Mouse (Mus musculus) urinary bladder, adult 2 months (tissue): ENCODE measurements at regions not wholly inside any gene's neighbourhood (a gene's known extent, or its start where the extent isn't known, plus 50 kb on each side); places are given as distances from the start of the nearest gene placed in this dataset.

Source experiments
- DNase-seq: peaks from one replicate; pipeline ENCODE4 v3.0.0; 2022; ENCODE audit warnings: low spot score

DNA sequence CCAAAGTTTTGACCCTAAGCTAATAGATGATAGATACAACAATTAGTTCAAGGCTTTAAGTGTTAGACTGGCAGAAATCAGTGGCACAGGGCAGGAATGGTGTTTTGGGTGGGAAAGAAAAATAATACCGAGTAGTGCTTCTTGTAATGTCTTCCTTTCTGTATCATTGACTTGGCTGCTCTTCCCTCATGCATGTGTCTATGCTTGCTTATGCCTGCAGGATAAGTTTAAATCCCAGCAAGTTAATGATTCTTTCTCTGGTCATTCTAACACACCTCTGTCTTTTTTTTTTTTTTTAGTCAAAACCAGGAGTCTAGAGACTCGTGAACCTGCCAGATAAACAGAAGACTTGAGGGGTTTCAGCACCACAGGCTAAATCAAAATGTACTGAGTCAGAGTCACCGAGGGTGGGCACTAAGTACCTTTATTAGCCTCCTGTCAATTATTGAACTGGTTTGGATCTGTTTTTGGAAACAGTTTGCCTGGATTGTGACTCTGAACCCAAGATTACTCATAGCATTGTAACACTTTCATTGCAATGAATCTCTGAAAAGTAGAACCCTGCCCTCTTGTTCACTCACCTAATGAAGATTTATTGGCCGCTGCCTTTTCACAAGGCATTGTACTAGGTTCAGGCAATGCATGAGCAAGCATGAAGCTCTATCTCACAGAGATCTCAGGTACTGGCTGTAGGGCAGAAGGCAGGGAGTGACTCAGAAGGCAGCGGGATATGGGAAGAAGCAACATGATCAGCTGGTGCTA, 374.8 kb upstream of the A1bg start:
- no peak for DNase-seq

GRCm38 (mm10) chr15:61294616-61295015, 371.8 kb upstream of the A1bg start:
- no peak for DNase-seq

DNA sequence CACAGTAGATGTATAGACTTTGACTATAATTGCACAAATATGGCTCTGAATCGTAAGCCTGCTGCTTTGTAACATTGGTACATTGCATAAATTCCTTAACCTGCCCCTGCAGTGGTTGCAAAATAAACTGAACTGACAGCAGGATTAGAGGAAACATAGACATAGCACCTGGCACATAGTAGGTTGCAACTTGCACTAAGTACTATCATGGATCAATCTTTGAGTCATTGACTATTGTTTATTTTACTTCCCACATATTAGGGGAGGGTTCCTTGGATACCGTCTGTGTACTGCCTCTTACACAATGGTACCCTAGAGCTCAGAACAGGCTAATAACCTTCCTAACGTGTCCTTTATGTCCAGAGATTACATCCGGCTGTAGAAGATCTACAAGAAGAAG, 371.3 kb upstream of the A1bg start:
- no peak for DNase-seq

- DNase-seq, result no peak
Observed at GRCm38 (mm10) chr15:61268766-61269165, 346.0 kb upstream of the A1bg start.

DNA sequence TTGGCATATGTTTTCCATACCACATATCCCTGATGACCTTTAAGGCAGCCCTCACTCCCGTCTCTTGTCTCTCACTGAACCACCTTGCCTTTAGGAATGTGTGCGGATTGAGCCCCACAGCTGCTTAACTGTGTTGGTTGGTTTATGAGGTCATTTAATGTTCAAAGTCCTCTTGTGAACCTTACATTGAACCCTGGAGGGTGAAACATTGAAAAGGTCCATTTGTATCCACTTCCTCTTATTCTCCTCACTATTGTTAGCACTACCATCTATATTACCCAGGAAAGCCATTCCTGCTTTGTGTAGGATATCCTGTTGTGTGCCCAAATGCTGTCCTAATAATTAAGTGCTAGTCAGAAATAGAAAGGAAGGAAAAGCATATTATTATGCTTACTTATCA, 336.2 kb upstream of the A1bg start:
- no peak for DNase-seq

DNA sequence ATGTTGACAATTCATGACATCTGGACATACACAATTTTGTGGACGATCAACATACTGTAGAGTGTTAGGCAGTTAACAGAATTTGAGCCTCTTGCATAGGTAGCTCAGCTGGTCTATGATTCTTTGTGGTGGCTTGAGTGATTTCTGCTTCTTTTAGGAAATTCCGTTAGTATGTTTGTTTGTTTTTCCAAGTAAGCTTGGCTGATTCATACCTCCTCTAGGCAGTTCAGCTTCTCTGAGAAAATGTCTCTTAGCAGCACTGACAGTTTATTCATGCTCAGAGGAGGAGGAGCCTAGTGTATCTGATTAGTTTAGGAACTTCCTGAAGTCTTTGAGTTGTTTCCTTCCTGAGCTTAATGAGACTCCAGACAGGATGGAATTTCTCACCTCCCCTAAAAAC, 321.7 kb upstream of the A1bg start:
- DNase-seq, result no peak

DNA sequence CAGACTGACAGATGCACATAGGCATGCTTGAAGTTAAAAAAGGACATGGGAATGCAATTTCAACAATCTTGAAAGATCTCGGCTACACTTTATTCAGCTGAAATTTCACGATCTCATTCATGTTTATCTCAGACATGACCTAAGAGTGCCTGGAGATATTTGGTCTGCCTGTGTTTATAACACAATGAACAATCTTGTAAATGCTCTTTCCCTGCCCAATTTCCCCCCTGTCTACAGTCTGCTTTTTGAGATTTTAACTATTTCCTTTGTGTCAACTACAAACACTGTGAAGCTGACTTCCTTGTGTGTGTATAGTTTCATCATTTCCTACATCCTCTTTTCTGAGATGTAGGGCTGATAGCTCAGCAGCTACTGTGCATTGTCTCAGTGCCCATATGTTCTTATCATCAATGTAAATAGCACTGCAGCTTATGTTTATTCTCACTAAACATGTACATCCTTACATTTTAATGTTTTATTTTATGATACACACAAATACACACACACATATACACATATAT, 319.4 kb upstream of the A1bg start:
- no peak for DNase-seq

- DNase-seq, result no peak
Observed at GRCm38 (mm10) chr15:61241741-61242140, 318.9 kb upstream of the A1bg start.

DNA sequence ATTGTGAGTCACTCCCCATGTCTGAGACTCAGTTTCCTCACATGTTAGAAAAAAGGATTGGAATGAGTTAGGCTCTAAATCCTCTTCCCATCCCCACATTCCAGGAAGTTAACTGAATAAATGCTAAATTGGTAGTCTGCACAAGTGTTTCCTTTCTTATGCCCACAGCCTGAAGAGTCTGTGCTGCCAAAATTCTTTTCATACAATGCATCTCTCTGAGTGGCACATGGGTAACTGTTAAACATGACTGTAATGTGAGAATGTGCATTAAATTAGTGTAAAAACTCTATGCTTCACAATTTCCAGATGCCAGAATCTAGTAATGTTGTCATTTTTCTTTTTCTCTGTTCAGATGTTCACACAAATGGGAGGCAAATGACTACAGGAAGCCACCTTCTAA, 317.5 kb upstream of the A1bg start:
- no peak for DNase-seq

- no peak for DNase-seq
Observed at GRCm38 (mm10) chr15:61239414-61239813, 316.6 kb upstream of the A1bg start.

DNA sequence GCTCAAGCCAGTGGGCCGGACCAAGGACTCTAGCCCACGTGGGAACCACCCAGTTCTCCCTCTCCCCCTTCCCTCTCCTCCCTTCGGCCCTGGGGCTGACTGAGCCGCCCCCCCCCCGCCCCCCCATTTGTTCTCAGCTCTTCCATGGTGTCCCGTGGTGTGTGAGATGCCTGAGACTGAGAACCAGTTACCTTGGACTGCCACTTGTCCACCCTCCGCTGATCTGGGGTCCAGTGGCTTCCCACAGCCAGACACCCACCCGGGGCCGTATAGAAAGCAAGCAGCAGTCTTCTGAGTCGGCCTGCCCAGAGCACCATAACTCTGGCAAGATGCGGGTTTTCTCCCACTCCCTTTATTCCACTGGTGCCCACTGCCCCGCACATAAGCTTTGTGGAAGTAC, 316.2 kb upstream of the A1bg start:
- no peak for DNase-seq

DNA sequence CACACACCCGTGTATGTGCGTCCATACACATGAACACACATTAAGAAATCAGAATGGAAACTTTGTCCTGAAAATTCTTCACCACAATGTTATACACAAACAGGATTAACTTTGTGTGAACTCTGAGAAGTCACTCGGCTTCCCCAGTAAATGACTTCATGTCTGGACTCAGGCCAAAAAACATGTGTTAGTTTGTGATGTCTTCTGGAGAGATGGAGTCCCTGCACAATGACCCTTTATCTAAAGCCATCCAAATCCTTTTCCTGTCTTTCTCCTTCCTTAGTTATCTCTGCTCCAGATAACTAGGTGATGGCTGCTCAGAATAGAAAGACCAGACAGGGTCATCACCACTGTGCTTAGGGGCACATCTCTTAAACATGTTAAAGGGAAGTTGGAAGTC, 306.8 kb upstream of the A1bg start:
- DNase-seq, result no peak

- DNase-seq, result no peak
Observed at GRCm38 (mm10) chr15:61222923-61223322, 300.1 kb upstream of the A1bg start.

- DNase-seq, result no peak
Observed at GRCm38 (mm10) chr15:61210161-61210560, 287.3 kb upstream of the A1bg start.

DNA sequence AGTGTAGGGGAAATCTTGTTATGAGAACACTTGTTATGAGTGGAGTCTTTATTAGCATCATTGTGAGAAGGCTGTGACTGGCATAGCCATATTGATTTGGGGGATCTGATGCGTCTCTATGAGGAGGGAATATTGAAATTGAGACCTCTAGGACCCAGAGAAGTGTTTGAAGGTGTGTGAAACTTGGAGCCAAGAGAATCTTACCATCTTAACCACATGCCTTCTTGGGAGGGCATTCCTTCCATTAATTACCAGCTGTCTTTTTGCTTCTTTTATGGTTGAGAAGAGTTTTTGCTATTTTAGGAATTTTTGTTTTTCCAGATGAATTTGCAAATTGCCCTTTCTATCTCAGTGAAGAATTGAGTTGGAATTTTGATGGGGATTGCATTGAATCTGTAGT, 267.2 kb upstream of the A1bg start:
- DNase-seq, result no peak

- no peak for DNase-seq
Observed at GRCm38 (mm10) chr15:61189481-61189880, 266.7 kb upstream of the A1bg start.

- no peak for DNase-seq
Observed at GRCm38 (mm10) chr15:61184597-61184963, 261.8 kb upstream of the A1bg start.

- DNase-seq, result no peak
Observed at GRCm38 (mm10) chr15:61183751-61184596, 261.2 kb upstream of the A1bg start.

DNA sequence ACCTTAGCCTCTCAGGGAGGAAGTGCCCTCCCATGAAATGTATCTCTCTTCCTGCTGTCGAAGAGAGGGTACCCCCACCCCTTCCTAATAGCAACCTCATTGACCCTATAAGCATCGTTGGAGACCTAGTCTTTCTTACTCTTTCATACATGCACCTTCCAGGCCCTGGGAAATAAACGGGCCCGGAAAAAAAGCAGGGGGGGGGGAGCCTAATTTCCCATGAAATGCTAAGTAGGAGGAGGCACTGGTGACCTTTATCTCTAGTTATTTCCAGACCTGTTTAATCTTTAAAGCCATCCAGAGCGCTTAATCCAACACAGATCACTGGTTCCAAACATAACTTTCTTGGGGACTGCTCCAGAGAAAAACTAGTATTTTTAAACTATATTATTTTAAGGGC, 260.5 kb upstream of the A1bg start:
- DNase-seq, result no peak

DNA sequence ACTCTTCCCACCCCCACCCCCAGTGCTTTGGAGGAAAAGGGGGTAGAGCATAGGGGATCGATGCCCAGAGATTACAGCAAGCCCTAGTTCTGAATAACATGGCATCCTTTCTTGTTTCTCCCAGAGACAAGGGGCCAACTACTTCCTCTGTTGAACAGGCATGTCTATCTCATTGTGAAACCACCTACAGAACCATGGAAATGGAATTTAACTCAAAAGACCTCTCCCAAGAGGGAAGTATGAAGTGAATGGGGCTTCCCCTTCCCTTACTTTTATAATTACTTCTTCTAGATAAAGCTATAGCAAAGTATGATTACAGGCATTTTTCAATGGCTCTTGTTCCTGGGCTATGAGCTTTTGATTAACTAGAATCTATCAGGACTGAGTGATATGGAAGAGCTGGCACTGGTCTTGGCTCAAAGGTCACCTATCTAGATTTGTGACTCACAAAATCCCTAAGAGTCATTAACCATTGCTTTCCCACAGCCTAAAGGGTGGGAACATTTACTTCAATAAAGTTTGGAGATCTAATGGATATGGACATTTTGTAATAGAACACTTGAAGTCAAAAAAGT, 246.1 kb upstream of the A1bg start:
- no peak for DNase-seq

GRCm38 (mm10) chr15:61165050-61165449, 242.2 kb upstream of the A1bg start:
- DNase-seq, result no peak

- DNase-seq, result no peak
Observed at GRCm38 (mm10) chr15:61161397-61161796, 238.6 kb upstream of the A1bg start.

- no peak for DNase-seq
Observed at GRCm38 (mm10) chr15:61160666-61161065, 237.9 kb upstream of the A1bg start.
